Mouse (Mus musculus) intestine, embryonic 14.5 days (tissue): ENCODE results near the gene B2m. TPM values are rescaled to one million over a fixed set of nuclear protein-coding genes. Genes with fewer than 3 reads are reported as not detected.
A peak's percentile ranks its signal among the peaks of the same experiment; 100 is the strongest.

Experiments
- ATAC-seq: fragments of 200-750 bp; cut with Nextera tagmentation; replicated peaks from 2 replicates; pipeline ENCODE4 v1.8.0; 2017; ENCODE audit warnings: low read depth, moderate number of reproducible peaks, moderate TSS enrichment, moderate library complexity; ENCODE audit not compliant: low FRiP score, low TSS enrichment
- DNase-seq: peaks from one replicate; pipeline ENCODE4 v3.0.0-alpha.2; 2018; ENCODE audit warnings: low spot score
- H3K27ac ChIP-seq: fragments of 300-500 bp; sonication (generic); 2 replicates; pipeline ENCODE4 v1.5.1; 2014; ENCODE audit warnings: low read depth, mild to moderate bottlenecking, control low read depth
- H3K27me3 ChIP-seq: fragments of 300-500 bp; sonication (generic); replicated peaks from 2 replicates; pipeline ENCODE4 v1.6.1; 2014; ENCODE audit warnings: low read length, control low read depth; ENCODE audit not compliant: control insufficient read depth, insufficient read depth
- H3K36me3 ChIP-seq: fragments of 300-500 bp; sonication (generic); 2 replicates; pipeline ENCODE4 v1.6.1; 2014; ENCODE audit warnings: low read length, control low read depth; ENCODE audit not compliant: control insufficient read depth, insufficient read depth
- H3K4me1 ChIP-seq: fragments of 300-500 bp; sonication (generic); replicated peaks from 2 replicates; pipeline ENCODE4 v1.6.1; 2014; ENCODE audit warnings: low read length, control low read depth, mixed read lengths; ENCODE audit not compliant: control insufficient read depth, insufficient read depth
- H3K4me2 ChIP-seq: fragments of 300-500 bp; sonication (generic); 2 replicates; pipeline ENCODE4 v1.6.1; 2014; ENCODE audit warnings: low read length
- H3K4me3 ChIP-seq: fragments of 300-500 bp; sonication (generic); 2 replicates; pipeline ENCODE4 v1.5.1; 2014; ENCODE audit warnings: low read depth, low read length, control low read depth, mixed read lengths
- H3K9ac ChIP-seq: fragments of 300-500 bp; sonication (generic); 2 replicates; pipeline ENCODE4 v1.6.1; 2014; ENCODE audit warnings: mild to moderate bottlenecking, low read length
- H3K9me3 ChIP-seq: fragments of 300-500 bp; sonication (generic); 2 replicates; pipeline ENCODE4 v1.6.1; 2016; ENCODE audit warnings: low read length, control low read depth; ENCODE audit not compliant: control insufficient read depth
- WGBS: fragments of 180-500 bp; shearing (Covaris S2); extraction: QIAGEN DNeasy Blood & Tissue Kit; methylation state at CpG from one replicate; pipeline ENCODE4 v1.1.7; 2014; 5-methylcytosine and 5-hydroxymethylcytosine counted together
- polyA plus RNA-seq: library from polyadenylated mRNA; unstranded; fragments of >200 nt; fragmentation: Nextera tagmentation; extraction: Ambion mirVana; gene quantifications from 2 replicates; pipeline ENCODE4 v1.2.1, GENCODE M21; 2014

The B2m gene
- polyA plus RNA-seq, 1 experiment from 2014 or later = 332 TPM

DNA sequence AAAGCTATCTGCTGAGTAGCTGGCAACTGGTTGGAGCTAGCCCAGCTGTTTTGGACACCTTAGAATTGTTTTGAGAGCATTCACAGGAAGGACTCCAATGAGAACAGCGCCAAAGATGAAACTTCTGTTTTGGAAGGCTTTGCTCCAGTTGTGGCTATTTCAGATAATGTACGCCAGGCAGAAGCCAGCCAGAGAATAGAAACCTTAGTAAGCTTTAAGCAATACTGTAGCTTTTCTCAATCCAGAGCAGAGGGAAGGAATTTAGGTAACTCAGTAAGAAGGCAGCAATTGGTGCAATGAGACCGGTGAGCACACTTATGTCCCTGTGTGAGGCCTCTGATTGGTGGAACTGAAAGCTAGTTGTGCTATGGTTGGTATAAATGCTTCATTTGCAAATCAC lies 4.4 kb upstream of the B2m start:
- ATAC-seq (no peak), DNase-seq (no peak)
- no peak overlapping the region for H3K4me2 ChIP-seq
- 90% methylated on average over 3 of the region's 3 CpGs for WGBS
- no peak overlapping the region for H3K9ac ChIP-seq
- no peak overlapping the region for H3K27ac ChIP-seq
- no peaks in the 10 kb centered on the region for H3K36me3 ChIP-seq
- no peaks in the 10 kb centered on the region for H3K9me3 ChIP-seq
- H3K4me3 ChIP-seq = no peak overlapping the region
- no peaks in the 10 kb centered on the region for H3K4me1 ChIP-seq
- no peaks in the 10 kb centered on the region for H3K27me3 ChIP-seq

DNA sequence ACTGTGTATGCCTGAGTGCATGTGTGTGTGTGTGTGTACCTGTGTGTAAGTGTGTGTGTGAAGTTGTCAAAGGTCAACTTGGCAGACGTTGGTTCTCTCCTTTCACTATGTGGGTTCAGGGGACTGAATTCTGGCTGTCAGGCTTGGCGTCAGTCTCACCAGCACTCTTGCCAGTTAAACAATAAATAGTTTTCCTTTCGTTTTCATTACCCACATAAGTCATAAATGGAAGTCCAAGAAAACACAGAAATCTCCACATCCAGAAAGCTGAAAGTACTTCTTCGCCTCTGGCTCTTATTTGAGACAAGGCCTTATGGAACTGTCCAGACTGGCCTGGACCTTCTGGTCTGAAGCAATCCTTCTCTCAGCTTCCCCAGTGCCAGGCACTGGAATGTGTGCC lies 1.7 kb upstream of the B2m start:
- Histone ChIP-seq H3K9ac (no peak overlapping the region), H3K27me3 (no peaks in the 10 kb centered on the region), H3K9me3 (no peaks in the 10 kb centered on the region), H3K27ac (no peak overlapping the region), H3K4me3 (no peak overlapping the region), H3K36me3 (no peaks in the 10 kb centered on the region), H3K4me2 (no peak overlapping the region), H3K4me1 (no peaks in the 10 kb centered on the region; the same call in 1 of the 2 replicates)
- DNase-seq (no peak), ATAC-seq (no peak)
- WGBS = 69% methylated on average over 4 of the region's 4 CpGs

DNA sequence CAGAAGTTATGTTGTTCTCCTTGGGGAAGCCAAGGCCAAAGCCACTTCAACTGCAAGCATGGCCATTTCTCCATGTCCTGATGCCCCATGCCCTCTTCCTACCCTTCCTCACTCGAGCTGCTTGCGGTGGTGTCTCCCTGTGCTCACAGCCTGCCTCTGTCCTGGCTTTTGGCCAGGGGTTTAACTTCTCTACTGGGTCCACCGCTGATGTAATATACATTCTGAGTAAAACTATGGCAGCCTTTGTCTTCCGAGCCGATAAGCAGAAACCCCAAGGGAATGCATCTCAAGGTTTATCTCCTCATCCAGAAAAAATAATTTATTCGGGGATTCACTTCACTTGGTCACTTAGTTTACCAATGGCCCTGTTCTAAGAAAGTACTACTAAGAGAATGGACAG lies 799 bp upstream of the B2m start:
- 69% methylated on average over 6 of the region's 6 CpGs for WGBS
- no peak for ATAC-seq
- H3K4me2 ChIP-seq = peak overlapping the region; percentile 38; the same call in 1 of the 2 replicates
- H3K4me3 ChIP-seq = no peak overlapping the region
- DNase-seq = no peak
- no peaks in the 10 kb centered on the region for H3K9me3 ChIP-seq
- H3K27ac ChIP-seq = no peak overlapping the region
- H3K36me3 ChIP-seq = peaks cover 6% of the 10 kb centered on the region; the same call in 1 of the 2 replicates
- no peaks in the 10 kb centered on the region for H3K27me3 ChIP-seq
- H3K4me1 ChIP-seq = no peaks in the 10 kb centered on the region; the same call in 1 of the 2 replicates
- no peak overlapping the region for H3K9ac ChIP-seq

DNA sequence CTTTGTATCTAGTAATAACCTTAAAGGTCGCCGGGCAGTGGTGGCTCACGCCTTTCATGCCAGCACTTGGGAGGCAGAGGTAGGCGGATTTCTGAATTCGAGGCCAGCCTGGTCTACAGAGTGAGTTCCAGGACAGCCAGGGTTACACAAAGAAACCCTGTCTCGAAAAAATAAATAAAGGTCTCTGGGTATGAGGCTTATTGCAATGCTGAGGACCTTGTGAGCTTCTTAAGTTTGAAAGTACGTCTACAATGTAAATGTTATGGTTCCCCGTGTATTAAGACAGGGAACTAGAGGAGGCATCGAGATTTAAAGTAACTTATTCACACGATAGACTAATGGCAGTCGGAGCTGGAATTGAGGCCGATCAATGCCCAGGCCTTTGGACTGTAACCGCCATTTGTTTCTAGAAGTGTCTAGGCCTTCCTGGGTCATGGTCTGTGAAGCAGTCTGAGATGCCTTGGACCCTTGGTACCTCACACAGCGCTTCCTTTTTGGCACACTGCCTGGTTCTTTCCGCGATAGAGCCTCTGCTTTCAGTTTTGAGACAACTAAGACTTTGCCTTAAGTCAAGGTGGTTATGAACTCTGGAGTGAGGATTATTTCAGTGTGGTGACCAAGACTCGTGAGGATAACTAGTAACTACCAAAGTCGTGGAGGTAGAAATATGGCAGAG lies 894 bp downstream of the B2m start:
- WGBS = 22% methylated on average over 18 of the region's 18 CpGs
- H3K9ac ChIP-seq = peak overlapping the region; percentile 74
- H3K36me3 ChIP-seq = peaks cover 9% of the 10 kb centered on the region; the same call in 1 of the 2 replicates
- peak overlapping the region; percentile 72 for H3K4me3 ChIP-seq
- no peaks in the 10 kb centered on the region; the same call in 1 of the 2 replicates for H3K4me1 ChIP-seq
- H3K27ac ChIP-seq = peak overlapping the region; percentile 54
- DNase-seq (peak; percentile 75), ATAC-seq (no peak; the same call in 1 of the 2 replicates)
- no peaks in the 10 kb centered on the region for H3K9me3 ChIP-seq
- H3K27me3 ChIP-seq = no peaks in the 10 kb centered on the region
- H3K4me2 ChIP-seq = peak overlapping the region; percentile 62

DNA sequence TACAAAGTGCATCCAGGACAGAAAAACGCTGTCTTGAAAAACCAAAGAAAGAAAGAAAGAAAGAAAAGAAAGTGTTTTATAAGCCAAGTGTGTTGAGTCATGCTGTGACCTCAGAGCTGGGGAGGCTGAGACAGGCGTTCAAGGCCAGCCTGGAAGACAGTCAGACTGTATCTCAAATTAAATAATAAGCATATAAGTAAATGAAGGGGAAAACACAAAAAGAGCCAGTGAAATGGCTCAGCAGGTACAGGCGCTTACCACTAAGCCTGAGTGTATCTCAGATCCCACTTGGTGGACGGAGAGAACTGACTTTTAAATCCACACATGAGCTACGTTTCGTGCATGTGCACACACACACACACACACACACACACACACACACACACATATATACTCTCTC lies 1.8 kb downstream of the B2m start:
- Histone ChIP-seq H3K4me2 (peak overlapping the region; percentile 62; the same call in 1 of the 2 replicates), H3K36me3 (peaks cover 11% of the 10 kb centered on the region; the same call in 1 of the 2 replicates), H3K9me3 (no peaks in the 10 kb centered on the region), H3K4me1 (no peaks in the 10 kb centered on the region; the same call in 1 of the 2 replicates), H3K4me3 (0 out of 2 replicates have a peak overlapping the region, but pooled peaks have one; percentile 72), H3K9ac (no peak overlapping the region), H3K27me3 (no peaks in the 10 kb centered on the region), H3K27ac (no peak overlapping the region)
- ATAC-seq = no peak
- no peak for DNase-seq
- 93% methylated on average over 6 of the region's 6 CpGs for WGBS

DNA sequence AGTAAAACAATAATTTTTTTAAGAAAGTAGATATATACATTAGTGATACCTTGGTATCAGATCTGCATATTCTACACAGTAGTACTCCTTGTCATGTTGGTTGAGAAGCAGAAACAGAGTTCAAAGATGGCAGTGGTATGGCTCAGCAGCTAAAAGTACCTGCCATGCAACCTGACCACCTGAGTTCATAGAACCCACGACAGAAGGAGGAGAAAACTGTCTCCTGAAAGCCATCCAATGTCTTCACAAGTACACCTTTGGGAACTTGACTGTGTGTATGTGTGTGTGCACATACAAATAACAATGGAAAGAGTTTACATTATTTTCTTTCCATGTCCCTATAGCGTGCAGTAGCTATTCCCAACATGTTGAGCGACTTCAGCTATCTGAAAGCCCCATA lies 2.2 kb downstream of the B2m start:
- ATAC-seq (no peak), DNase-seq (peak; percentile 38)
- H3K9me3 ChIP-seq = no peaks in the 10 kb centered on the region
- WGBS = 91% methylated on average over 3 of the region's 3 CpGs
- H3K9ac ChIP-seq = no peak overlapping the region
- H3K27ac ChIP-seq = no peak overlapping the region
- no peak overlapping the region for H3K4me2 ChIP-seq
- no peak overlapping the region for H3K4me3 ChIP-seq
- H3K27me3 ChIP-seq = no peaks in the 10 kb centered on the region
- peaks cover 14% of the 10 kb centered on the region; the same call in 1 of the 2 replicates for H3K36me3 ChIP-seq
- no peaks in the 10 kb centered on the region; the same call in 1 of the 2 replicates for H3K4me1 ChIP-seq

DNA sequence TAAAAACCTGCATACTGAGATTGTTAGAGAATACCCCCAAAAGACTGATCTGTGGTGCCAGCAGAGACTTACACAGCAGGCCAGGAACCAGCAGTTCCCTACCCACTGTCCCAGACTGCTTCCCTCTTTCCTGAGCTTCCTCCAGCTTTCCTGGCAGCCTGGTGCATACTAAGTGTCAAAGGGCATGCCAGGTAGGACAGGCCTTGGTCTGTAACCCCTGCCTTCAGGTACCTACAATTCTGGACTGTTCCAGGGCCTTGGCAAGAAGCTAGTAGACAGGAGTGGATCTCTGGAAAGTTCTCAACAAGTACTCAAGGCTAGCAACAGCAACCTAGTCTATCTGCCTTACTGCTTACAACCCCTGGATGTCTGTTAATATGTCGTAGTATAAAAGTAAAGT lies 3.7 kb downstream of the B2m start:
- no peak overlapping the region for H3K4me2 ChIP-seq
- H3K36me3 ChIP-seq = peaks cover 14% of the 10 kb centered on the region; the same call in 1 of the 2 replicates
- no peak overlapping the region for H3K4me3 ChIP-seq
- H3K9me3 ChIP-seq = no peaks in the 10 kb centered on the region
- H3K27me3 ChIP-seq = no peaks in the 10 kb centered on the region
- 91% methylated on average over 1 of the region's 1 CpGs for WGBS
- no peak for ATAC-seq
- H3K9ac ChIP-seq = no peak overlapping the region
- peak; percentile 47 for DNase-seq
- no peaks in the 10 kb centered on the region; the same call in 1 of the 2 replicates for H3K4me1 ChIP-seq
- no peak overlapping the region for H3K27ac ChIP-seq

DNA sequence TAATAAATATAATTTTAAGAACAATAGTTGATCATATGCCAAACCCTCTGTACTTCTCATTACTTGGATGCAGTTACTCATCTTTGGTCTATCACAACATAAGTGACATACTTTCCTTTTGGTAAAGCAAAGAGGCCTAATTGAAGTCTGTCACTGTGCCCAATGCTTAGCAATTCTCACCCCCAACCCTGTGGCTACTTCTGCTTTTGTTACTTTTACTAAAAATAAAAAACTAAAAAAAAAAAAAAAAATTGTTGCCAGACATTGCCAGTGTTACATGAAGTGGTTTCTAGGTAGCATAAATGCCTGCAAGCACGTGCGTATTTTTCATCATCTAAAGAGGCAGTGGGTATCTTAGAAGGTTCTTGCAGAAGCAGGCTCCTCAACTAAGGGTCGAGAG lies 5.4 kb downstream of the B2m start:
- H3K27me3 ChIP-seq = no peaks in the 10 kb centered on the region
- no peak for DNase-seq
- H3K4me3 ChIP-seq = no peak overlapping the region
- H3K27ac ChIP-seq = no peak overlapping the region
- no peaks in the 10 kb centered on the region for H3K9me3 ChIP-seq
- ATAC-seq = no peak
- H3K36me3 ChIP-seq = peaks cover 14% of the 10 kb centered on the region; the same call in 1 of the 2 replicates
- no peak overlapping the region for H3K4me2 ChIP-seq
- no peaks in the 10 kb centered on the region; the same call in 1 of the 2 replicates for H3K4me1 ChIP-seq
- no peak overlapping the region for H3K9ac ChIP-seq
- 84% methylated on average over 3 of the region's 3 CpGs for WGBS
